Mouse (Mus musculus): ENCODE measurements around the gene Myl3.

The Myl3 gene

DNA sequence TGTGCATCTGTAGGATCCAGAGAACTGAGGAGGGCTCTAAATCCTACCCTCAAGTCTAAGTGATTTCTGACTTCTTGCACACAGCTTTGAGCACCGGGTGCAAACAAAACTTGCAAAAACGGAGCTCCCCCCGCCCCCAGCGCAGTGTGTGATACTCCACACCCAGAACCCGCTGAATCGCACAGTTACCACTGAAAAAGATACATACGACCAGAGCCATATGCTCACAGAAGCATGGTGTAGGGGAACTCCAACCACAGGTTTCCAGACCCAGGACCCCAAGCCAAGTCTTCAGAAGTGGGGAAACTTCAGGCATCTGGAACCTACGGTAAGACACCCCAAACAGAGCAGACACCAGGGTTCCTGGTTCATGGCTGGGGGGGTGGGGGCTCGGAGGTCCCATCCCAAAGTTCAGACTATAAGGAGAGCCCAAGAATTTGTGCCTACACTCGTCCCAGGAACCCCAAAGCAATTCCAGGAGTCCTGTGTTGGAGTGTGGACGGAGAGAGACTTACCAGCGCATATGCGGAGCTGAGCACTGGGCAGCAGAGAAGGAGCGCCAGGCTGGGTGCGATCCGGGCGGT lies at the start of gene Myl3:
Gene Myl3 (plus strand): TSS at position 151 of the 584 bp plus-strand sequence.
- no peak for DNase-seq (ENCODE audit: low spot score)

DNA sequence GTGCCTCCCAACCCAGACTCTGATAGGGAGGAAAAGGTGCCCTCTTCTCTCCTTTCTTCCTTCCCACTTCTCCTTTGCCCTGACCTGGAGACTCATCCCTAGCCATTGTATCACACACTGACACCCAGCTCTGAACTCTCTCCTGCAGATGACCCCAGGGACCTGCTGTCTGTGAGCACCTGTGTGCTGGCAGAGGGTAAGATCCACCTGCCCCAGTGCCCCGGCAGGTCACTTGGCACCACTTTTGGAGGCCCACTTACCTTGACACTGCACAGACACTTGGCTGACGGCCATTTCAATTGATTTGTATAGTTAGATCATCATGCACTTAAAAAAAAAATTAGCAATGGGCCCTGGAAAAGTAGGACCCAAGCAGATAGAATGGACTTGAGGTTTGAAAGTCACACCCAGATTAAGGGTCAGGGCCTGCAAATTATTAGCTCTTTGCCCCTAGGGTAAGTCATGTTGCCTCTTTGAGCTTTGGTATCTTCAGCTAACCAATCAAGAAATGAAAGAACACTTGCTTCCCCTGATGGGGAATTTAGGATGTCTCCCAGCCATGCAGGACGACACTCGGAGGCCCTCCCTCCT lies 46.4 kb upstream of the Myl3 start:
- no peak for DNase-seq (ENCODE audit: low spot score)

DNA sequence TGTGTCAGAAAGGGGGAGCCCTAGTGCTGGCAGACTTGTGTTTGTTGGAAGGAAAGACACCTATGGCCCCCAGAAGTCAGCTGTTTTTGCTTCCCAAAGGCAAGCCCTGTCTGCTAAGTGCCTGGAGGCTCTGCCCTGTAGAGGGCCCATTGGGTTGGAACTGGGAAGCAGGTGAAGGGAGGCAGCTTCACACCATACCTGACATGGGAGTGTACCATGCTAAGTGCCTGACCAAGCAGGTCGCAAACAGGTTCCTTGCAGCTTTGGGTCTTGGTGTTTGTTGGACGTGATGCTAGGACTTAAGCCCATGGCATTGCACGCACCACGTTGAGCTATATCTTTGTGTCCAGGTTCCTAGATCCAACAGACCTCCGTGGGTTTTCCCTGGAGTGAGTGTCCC lies 45.2 kb upstream of the Myl3 start:
- no peak for DNase-seq (ENCODE audit: low spot score)

DNA sequence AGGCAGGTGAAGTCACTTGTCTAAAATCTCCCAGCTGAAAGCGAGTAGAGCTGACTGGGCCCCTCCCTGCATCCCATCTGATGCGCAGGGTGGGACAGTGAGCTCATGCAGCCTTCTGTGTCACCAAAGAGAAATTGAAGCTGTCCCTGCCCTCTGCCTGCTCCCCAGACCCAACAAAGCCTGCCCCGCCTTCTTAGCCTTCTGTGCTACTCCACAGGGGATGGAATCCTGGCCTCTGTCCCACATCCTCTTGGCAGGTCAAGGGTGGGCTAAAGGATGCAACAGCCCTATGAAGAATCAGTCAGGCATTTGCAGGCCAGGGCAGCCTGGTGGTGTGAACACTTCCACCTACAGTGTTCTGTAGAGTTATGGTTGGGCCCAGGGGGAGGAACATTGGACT lies 44.2 kb upstream of the Myl3 start:
- DNase-seq (ENCODE audit: low spot score) = no peak

DNA sequence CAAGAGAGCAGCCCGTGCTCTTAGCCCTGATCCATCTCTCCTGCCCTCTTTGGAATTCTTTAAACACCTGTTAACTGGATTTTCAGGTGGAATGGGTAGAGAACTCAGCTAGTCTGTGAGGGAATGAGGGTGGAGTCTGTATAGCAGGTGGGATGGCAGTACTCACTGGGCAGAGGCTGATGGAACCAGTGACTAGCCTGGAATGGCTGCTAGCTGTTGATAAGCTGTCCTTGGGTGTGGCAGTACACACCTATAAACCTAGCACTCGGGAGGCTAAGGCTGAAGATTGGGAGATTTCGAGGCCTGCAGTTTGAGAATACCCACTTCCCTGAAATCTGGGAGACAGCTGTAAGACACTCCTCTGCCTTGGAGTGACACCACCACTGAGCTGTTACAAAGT lies 42.1 kb upstream of the Myl3 start:
- peak; percentile 47 for DNase-seq (ENCODE audit: low spot score)

DNA sequence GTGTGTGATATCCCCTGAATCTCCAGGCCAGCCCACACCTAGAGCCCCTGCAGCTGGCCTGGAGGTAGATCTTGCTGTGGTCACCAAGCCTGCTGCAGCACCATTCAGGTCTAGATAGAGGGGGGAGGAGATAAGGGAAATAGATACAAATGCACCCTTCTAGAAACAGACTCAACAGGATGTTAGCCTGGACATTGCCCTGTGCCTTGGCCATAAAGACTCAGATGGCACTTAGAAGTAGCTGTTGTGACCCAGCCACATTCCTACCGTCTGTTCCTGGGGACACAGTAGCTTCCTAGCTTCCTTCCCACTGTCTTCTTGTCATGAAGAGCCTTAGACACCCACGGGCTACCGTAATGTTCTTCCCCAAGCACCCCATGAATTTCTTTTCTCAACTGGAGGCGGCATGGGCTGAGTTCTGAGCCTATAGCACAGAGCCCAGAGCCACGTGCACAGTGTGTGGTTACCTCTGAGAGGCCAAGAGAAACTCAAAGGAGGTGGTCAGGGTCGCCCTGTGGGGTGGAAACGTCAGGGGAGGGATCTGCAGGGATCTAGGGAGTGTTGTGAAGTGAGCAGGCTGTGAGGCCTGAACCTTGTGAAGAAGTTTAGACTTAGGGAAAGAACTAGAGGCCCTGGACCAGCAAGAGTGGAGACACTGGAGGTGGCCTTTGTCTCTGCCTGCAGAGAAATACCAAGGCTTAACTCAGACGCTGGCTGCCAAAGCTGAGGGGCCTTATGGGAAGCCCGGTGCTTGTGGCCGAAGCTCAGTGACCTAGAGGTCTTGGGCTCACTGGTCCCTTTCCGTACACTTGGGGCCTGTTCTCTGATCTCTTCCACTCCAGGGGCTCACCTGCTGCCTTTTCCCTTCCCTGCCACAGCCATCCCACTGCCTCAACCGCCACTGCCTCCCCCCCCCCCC lies 40.3 kb upstream of the Myl3 start:
- no peak for DNase-seq (ENCODE audit: low spot score)

DNA sequence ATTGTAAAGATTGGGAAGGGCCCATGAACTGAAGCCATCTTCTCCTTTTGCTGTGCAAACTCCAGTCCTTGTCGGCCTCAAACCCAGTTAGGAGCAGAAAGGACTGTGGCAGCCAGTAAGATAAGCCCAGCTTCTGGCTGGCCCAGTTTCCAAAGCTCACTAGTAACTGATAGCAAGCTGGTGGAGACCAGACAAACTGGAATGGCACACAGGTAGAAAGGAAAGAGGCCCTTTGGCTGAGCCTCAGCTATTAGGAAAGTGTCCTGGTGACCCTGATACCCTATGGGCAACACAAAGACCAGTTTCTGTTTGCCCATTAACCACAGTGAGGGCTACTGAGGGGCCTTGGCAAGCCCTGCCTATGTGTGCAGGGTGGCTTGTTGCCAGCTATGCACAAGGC lies 38.8 kb upstream of the Myl3 start:
- DNase-seq (ENCODE audit: low spot score) = no peak

DNA sequence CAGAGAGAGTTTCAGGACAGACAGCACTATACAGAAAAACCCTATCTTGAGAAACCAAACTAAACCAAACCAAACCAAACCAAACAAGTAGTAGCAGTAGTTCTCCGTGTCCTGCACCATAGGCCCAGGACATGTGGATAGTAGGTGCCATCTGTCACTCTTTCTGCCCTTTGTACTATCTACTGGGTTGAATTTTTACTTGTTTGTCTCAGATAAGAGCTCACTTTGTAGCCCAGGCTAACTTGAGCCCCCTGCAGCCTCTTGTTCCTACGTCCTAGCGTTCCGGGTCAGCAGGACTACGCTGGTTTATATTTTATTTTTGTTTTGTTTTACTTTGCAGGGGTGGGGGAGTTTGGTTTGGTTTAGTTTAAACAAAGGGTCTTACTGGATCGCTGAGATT lies 37.7 kb upstream of the Myl3 start:
- DNase-seq (ENCODE audit: low spot score) = no peak

DNA sequence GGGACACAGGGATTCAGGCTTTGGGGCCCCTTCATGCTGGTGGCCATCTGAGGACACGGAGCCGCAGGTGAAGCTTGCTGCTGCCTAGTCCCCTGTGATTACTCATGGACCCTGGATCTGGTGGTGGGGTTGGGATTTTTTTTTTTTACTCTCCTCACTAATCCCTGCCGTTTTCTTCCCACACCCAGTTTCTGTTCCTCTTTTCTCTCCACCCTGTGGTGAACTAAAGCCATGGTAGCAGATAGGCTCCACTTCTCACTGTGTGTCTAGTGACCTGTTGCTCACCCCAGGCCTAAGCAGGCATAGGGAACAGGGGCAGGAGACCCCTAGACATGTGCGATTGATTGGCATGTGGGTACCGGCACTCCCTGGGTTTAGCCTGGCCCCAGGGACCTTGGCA lies 34.9 kb upstream of the Myl3 start:
- DNase-seq (ENCODE audit: low spot score) = no peak

DNA sequence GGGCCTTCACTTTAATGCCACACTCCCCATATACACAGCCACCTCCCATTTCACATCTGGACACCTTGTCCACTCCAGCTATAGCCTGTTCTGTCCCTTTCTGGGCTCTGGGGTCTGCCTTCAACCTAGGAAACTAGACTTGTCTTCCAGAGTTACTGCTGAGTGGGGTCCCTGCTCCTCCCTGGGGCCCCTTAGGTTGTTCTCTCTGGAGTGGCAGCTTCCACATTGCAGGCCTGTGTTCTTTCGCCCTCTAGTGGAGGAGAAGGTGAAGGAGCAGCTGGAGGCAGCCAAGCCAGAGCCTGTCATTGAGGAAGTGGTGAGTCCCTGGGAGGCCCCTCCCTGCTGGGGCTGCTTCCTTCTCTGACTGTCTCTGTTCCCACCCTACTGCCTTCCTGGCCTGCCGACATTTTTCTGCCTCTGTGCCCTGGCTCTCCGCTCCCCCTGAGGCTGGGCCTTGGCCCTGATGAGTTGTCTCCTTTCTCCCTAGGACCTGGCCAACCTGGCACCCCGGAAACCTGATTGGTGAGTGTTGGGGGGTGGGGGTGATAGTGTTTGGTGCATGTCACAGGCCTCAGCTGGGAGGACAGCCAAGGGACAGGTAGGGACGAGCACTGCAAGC lies 31.9 kb upstream of the Myl3 start:
- DNase-seq (ENCODE audit: low spot score) = peak; percentile 61

DNA sequence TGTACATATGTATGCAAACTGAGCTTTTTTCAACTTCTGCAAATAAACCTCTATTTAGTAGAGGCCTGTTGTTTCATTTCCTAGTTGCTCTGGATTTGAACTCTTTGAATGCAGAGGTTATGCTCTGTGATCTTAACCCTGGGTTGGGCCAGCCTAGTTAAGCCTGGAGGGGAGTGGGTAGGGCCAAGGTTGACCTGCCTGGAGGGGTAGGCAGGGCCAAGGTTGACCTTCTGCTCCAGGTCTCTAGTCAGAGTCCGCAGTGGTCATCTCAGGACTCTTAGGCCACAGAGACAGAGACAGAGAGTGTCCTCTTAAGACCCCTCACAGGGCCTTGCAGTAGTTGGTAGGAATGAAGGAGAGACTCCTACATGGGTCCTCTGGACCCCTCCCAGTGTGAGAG lies 30.1 kb upstream of the Myl3 start:
- DNase-seq (ENCODE audit: low spot score) = no peak

DNA sequence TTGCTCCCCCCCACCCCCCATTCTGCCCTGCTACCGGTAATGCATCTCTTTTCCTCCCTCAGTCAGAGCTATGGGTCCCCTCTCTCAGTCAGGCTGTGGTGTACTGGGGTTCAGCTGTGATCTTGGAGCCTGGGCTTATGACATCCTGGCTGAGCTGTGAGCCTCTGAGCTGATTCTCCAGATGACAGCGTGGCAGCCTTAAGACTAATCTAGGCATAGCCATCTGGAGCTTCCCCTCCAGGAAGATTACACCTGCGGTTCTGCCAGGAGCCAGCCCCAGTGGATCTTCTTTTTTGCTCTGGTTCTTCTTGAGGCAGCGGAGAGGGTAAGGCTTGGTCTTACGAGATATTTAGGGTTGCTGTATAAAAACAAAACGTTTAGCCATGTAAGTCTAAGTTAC lies 29.7 kb upstream of the Myl3 start:
- DNase-seq (ENCODE audit: low spot score) = no peak

DNA sequence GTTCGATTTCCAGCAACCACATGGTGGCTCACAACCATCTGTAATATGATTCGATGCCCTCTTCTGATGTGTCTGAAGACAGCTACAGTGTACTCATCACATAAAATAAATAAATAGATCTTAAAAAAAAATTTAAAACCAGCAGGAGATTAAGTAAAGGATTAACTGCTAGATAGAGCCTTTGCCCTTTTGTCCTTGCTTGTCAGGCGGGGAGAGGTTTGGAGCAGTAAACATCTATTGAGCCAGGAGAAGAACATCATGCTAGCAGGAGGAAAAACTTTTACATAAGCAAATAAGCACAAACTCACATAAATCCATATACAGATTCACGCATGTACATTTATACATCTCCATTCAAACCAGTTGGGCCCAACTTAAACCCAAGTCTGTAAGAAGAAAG lies 29.1 kb upstream of the Myl3 start:
- no peak for DNase-seq (ENCODE audit: low spot score)

DNA sequence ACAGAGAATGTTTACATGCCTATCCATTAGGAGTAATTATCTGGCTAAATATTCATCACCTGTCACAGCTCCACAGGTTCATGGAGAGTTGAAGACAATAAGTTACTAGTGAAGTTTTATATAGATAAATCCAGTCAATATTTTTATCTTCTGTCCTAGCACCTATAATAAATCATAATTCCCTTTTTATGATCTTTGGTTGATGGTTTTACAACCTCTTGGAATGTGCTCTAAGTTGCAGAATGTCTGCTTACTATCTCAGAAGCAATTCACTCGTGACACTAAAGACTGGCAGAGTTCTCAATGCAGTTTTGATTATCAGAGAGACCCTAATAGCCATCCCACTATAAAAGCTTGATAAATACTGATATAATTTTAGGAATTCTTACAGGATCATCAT lies 28.3 kb upstream of the Myl3 start:
- no peak for DNase-seq (ENCODE audit: low spot score)

DNA sequence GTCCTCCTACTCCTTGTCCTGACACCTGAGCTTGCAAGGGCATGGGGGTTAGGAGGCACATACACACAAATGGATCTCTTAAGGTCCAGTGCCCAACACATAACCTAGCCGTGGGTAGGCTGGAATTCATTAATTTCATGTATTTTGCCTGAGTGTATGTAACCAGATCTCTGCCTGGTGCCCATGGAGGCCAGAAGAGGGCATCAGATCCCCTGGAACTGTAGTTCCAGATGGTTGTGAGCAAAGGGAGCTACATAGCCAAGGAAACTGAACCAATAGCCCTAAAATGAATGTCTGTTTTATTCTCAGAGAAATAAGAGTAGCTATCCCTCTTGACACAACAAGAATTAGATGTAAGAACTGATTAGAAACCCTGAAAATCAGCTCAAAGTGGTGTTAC lies 26.2 kb upstream of the Myl3 start:
- no peak for DNase-seq (ENCODE audit: low spot score)

DNA sequence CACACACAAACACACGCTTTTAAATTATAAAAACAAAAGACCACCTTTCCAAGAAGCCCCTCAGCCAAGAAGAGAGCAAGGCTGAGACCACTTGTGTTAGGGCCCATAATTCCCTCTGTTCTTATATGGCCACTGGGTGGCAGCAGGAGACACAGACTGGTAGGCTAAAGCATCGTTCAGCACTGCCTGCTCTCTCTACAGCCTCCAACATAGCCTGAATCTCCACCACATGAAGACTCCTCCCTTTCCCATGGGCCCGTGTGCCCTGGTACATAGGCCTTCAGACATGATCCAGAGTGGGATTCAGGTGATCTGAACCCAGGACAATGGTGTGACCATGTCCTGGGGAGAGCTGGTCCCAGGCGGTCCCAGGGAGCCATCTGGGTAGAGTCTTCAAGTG lies 24.9 kb upstream of the Myl3 start:
- peak; percentile 24 for DNase-seq (ENCODE audit: low spot score)

DNA sequence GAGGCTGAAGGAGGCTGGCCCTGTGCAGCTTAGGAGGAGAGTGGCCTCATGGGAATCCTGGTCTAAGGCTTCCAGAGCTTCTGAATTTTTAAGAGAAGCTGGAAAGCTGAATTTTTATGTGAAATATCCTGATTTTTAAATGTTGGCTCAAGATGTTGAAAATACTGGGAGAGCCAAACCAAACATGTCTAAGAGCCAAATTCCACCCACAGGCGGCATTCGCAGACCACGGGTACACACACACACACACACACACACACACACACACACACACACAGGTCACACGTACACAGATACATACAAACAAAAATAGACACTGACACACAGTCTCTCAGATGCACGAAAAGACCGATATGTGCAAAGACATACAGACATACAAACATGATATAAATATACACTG lies 23.6 kb upstream of the Myl3 start:
- DNase-seq (ENCODE audit: low spot score) = no peak

DNA sequence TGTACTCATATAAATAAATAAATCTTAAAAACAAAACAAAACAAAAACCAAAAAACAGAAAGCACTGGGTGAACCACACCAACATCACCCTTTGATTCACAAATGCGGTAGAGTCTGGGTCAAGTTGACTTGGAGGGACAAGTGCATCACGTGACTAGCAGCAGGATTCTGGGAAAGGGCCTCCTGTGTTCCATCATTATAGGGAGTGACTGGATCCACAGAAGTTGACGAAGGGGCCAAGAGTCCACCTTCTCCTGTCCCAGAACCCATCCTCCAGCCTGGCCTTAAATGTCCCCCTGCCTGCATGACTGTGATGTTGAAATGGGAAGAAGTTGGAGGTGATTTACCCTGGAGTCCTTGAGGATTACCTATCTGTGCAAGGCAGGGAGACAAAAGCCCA lies 22.9 kb upstream of the Myl3 start:
- DNase-seq (ENCODE audit: low spot score) = no peak

DNA sequence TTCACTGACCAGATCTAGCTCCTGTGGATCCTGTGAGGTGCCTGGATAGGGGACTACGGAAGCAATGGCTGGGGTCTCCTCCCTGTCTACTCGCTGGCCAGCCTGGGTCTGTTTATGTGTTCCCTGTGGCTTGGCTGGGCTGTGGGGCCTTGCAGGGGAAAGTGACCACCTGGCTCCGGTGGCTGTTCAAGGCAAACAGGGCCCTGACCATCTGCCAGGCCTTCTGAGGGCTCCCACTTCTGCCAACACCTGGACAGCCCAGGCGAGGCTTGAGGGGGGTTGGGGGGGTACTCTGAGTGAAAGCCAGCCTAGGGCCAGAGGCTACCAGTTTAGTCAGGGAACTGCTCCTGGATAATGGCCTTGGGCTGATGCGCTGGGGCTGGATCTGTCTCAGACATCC lies 21.7 kb upstream of the Myl3 start:
- no peak for DNase-seq (ENCODE audit: low spot score)

DNA sequence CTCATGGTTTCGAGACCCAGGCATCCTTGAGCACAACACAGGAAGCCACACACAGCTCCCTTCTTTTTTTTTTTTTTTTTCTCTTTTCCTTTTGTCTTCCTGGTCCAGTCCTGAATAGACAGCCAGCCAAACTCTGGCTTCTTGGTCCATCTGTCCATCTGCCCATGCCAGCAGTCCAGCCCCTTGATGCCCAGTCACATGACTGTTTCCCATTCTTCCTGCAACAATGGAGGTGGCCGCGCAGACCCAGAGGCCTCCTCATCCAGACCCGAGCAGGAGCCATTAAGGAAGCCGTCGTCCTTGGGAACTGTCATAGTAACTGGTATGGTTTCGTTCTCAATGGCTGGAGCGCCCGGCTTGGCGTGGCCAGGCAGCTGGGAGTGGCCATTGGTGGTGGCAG lies 19.6 kb upstream of the Myl3 start:
- no peak for DNase-seq (ENCODE audit: low spot score)

DNA sequence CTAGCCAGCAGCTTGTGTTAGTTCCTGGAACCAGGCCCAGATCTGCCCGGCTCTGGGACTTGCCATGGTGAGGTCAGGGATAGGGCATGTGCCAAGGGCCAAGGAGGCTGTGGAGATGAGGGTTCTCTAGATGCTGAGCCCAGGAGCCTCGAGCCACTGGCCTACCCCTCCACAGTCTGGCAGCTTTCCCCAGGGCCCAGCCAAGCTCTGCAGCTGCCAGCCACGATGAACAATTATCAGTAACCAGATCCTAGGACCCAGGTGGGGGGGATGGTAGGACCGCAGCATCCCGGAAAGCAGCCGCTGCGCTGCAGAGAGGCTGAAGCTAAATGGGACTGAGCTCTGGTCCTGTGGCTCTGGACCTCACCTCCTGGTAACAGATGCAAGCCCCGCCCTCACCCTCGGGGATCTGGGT lies 15.9 kb upstream of the Myl3 start:
- DNase-seq (ENCODE audit: low spot score) = no peak

DNA sequence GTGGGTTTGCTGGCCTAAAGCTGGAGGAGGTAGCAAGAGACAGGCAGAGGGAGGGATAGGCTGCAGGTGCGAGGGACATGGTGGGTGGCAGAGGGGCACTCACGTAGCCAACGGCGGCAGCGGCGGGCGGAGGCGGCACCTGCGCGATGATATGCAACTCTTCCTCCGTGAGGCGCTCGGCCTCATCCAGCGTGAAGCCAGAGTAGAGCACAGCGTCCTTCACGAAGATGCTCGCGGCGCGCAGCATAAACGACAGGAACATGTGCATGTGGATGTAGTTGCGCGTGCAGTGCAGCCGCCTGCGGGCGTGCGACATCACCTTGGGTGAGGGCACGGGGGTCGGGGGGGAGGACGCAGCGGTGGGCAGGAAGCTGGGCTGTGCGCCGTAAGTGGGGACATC lies 14.8 kb upstream of the Myl3 start:
- no peak for DNase-seq (ENCODE audit: low spot score)

DNA sequence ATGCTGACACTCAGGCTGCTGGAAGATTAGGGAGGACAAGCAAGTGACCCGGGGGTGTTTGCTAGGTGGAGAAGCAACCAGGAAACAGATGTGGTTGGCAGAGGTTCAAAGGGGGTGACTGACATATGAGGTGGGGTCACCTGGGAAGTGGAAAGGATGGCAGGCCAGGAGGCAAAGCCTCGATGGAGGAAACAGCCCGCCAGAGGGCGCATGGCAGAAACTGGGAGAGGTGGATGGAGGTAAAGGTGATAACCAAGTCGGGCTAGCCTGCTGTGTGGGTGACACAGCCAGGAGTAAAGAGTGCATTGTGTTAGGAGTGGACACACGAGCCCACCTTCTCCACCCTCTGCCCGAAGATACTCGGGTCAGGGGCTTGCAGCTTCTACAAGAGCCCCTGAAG lies 11.8 kb upstream of the Myl3 start:
- no peak for DNase-seq (ENCODE audit: low spot score)
